27 mouse cellular contexts compared by ENCODE assay signal in the genomic region with DNA sequence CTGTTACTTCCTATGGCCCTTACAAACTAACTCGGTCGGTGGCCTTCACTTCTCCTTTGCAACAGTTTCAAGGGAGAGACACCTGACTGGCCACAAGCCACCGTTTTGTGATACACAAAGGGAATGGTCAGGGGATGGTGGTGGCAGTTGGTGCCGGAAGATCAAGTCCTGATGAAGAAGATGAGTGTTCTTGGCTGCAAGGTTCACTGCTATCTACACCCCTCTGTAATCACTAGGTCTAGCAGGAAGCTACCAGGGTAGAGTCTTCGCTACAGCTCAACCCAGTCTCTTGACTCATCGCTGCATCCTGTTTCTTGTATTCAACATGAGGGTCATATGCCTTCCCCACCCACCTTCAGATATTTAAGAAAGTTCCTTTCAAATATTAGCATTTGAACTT.
"Had no signal": no experiment of that assay in that cellular context is flagged by ENCODE, and none has a peak within 500 bp of the region (broad histone marks: within the 10 kb centered on the region; RNA-seq: fewer than 3 reads in every experiment).

No protein-coding gene starts in this region.

- H3K27ac ChIP-seq: embryonic facial prominence, embryonic 10.5 days; embryonic facial prominence, embryonic 12.5 days; embryonic facial prominence, embryonic 13.5 days; embryonic facial prominence, embryonic 15.5 days; forebrain, embryonic 10.5 days; forebrain, embryonic 12.5 days; forebrain, embryonic 13.5 days; forebrain, embryonic 15.5 days; gastrocnemius, adult 2 months; heart, adult 2 months had no signal

- H3K27me3 ChIP-seq: embryonic facial prominence, embryonic 12.5 days; embryonic facial prominence, embryonic 13.5 days; embryonic facial prominence, embryonic 15.5 days; forebrain, embryonic 12.5 days; forebrain, embryonic 13.5 days; forebrain, embryonic 15.5 days had no signal

- H3K9me3 ChIP-seq: embryonic facial prominence, embryonic 10.5 days; embryonic facial prominence, embryonic 12.5 days; embryonic facial prominence, embryonic 13.5 days; embryonic facial prominence, embryonic 15.5 days; forebrain, embryonic 10.5 days; forebrain, embryonic 12.5 days; forebrain, embryonic 13.5 days; forebrain, embryonic 15.5 days had no signal

- H3K9ac ChIP-seq: embryonic facial prominence, embryonic 12.5 days; embryonic facial prominence, embryonic 13.5 days; embryonic facial prominence, embryonic 15.5 days; forebrain, embryonic 12.5 days; forebrain, embryonic 13.5 days; forebrain, embryonic 15.5 days; forebrain, postnatal 0 days had no signal

- H3K36me3 ChIP-seq: embryonic facial prominence, embryonic 10.5 days; embryonic facial prominence, embryonic 12.5 days; embryonic facial prominence, embryonic 13.5 days; embryonic facial prominence, embryonic 15.5 days; forebrain, embryonic 10.5 days; forebrain, embryonic 12.5 days; forebrain, embryonic 15.5 days had no signal

- H3K4me3 ChIP-seq: embryonic facial prominence, embryonic 10.5 days; embryonic facial prominence, embryonic 12.5 days; embryonic facial prominence, embryonic 13.5 days; embryonic facial prominence, embryonic 15.5 days; erythroblast, embryonic 14.5 days; forebrain, embryonic 10.5 days; forebrain, embryonic 12.5 days; forebrain, embryonic 13.5 days; forebrain, embryonic 15.5 days; gastrocnemius, adult 2 months; heart, adult 2 months had no signal

- ATAC-seq: forebrain, embryonic 13.5 days; forebrain, embryonic 14.5 days; forebrain, embryonic 15.5 days; forebrain, embryonic 16.5 days; forebrain, postnatal 0 days had no signal

- H3K4me1 ChIP-seq: embryonic facial prominence, embryonic 12.5 days; embryonic facial prominence, embryonic 13.5 days; embryonic facial prominence, embryonic 15.5 days; forebrain, embryonic 10.5 days; forebrain, embryonic 12.5 days; forebrain, embryonic 13.5 days; forebrain, embryonic 15.5 days had no signal

- DNase-seq: cerebellum, adult 8-10 months; cerebellum, adult 9-10 months; cerebellum, adult 9-11 months; cerebellum, postnatal 10 days; cerebellum, postnatal 14 days; cerebellum, postnatal 25 days; cerebellum, postnatal 36 days; embryo, embryonic 11 days; forebrain, postnatal 0 days; gastrocnemius, adult 2 months; gastrocnemius, postnatal 10 days; gastrocnemius, postnatal 14 days; gastrocnemius, postnatal 25 days; gastrocnemius, postnatal 36 days; heart, adult 18-20 months; heart, adult 2 months had no signal

- H3K4me2 ChIP-seq: embryonic facial prominence, embryonic 12.5 days; embryonic facial prominence, embryonic 13.5 days; embryonic facial prominence, embryonic 15.5 days; forebrain, embryonic 12.5 days; forebrain, embryonic 13.5 days; forebrain, embryonic 15.5 days had no signal
